Mouse (Mus musculus) central nervous system, embryonic 18 days (tissue): Measurements from ENCODE around the gene Acss3. TPM values are rescaled to one million over a fixed set of nuclear protein-coding genes. Genes with fewer than 3 reads are reported as not detected.

Experiments used
- polyA plus RNA-seq: library from polyadenylated mRNA; depleted of rRNA; stranded (reverse); fragments of >200 nt; gene quantifications from 2 replicates; pipeline ENCODE4 v1.2.3, GENCODE M21; 2012; rRNA removed

The Acss3 gene
- 1.00 and 1.3 TPM in 2 replicates for polyA plus RNA-seq

DNA sequence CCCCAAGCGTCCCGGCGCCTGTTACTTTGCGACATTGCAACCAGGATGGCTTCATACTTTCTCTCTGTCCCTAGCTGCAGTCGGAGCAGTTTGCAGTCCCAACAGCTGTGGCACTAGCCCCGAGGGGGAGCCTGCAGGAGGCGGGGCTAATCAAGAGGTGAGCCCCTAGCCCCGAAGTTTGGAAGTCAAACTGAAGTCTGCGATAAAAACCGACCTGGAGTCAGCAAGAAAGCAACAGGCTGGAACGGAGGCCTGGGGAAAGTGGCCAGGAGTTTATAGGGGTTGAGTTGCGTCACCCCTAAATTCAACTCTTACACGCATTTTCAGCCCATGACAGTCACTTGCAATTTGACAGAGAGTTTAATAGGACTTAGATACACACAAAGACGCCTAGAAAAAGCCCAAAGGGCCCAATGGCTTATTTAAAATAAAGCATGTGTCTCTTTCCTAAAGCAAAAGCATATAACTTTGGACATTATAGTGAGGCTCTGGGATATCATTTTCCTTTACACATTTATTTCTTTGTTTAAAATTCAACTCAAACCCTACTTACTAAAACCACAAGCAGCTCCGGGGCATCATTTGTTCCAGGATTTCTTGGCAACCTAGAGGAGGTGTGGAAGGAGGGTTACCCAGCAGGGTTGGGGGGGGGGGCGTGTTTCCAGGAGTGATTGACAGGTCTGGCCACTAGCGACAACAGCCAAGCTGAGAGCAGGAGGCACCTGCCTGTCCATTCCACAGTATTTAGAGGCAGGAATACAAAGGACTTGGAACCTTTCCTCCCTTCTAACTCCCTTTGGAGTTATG is at the start of gene Acss3:
TSS of gene Acss3 (minus strand) at position 140 of the 807 bp plus-strand sequence.

Other genes with a start within 250 kb of the Acss3 start
- 9.3 and 9.6 TPM in 2 replicates for gene Lin7a, start 148.0 kb upstream of the Acss3 start, polyA plus RNA-seq